Mouse (Mus musculus) ES-E14 (cell line): ENCODE data around the gene Tbc1d19.

Experiments used
- ZC3H11A ChIP-seq: IDR thresholded peaks from 2 replicates; pipeline ENCODE4 v1.6.1; 2012; ENCODE audit warnings: low read depth, mild to moderate bottlenecking, inconsistent platforms, low read length, borderline replicate concordance
- ZNF384 ChIP-seq: IDR thresholded peaks from 2 replicates; pipeline ENCODE4 v1.6.1; 2012; ENCODE audit warnings: low read depth, low read length, inconsistent platforms

- TF ChIP-seq ZC3H11A = no peak
- no peak for TF ChIP-seq ZNF384
Measured at GRCm38 (mm10) chr5:53941322-53942024, 132.1 kb downstream of the Tbc1d19 start.
